Mouse (Mus musculus): ENCODE data around the gene Fhad1.

The Fhad1 gene

GRCm38 (mm10) chr4:141938535-141938934 lies 76.3 kb downstream of the Fhad1 start:
- DNase-seq (ENCODE audit: low read depth in 1 of 2, low spot score in 2 of 2) = no peak

GRCm38 (mm10) chr4:141932785-141933574 lies 81.9 kb downstream of the Fhad1 start:
- no peak for DNase-seq (ENCODE audit: low read depth in 1 of 2, low spot score in 2 of 2)

GRCm38 (mm10) chr4:141931526-141931925 lies 83.4 kb downstream of the Fhad1 start:
- no peak for DNase-seq (ENCODE audit: low read depth in 1 of 2, low spot score in 2 of 2)

- no peak for DNase-seq (ENCODE audit: low read depth in 1 of 2, low spot score in 2 of 2)
Observed at GRCm38 (mm10) chr4:141930001-141930400, 84.9 kb downstream of the Fhad1 start.

GRCm38 (mm10) chr4:141928881-141929281 lies 86.0 kb downstream of the Fhad1 start:
- no peak for DNase-seq (ENCODE audit: low read depth in 1 of 2, low spot score in 2 of 2)

GRCm38 (mm10) chr4:141925781-141926345 lies 89.0 kb downstream of the Fhad1 start:
- no peak for DNase-seq (ENCODE audit: low read depth in 1 of 2, low spot score in 2 of 2)

- no peak for DNase-seq (ENCODE audit: low read depth in 1 of 2, low spot score in 2 of 2)
Observed at GRCm38 (mm10) chr4:141923961-141924360, 90.9 kb downstream of the Fhad1 start.

- DNase-seq (ENCODE audit: low read depth in 1 of 2, low spot score in 2 of 2) = no peak
Observed at GRCm38 (mm10) chr4:141920391-141920790, 94.5 kb downstream of the Fhad1 start.

- no peak for DNase-seq (ENCODE audit: low read depth in 1 of 2, low spot score in 2 of 2)
Observed at GRCm38 (mm10) chr4:141917735-141918419, 97.0 kb downstream of the Fhad1 start.

GRCm38 (mm10) chr4:141914040-141914439 lies 100.8 kb downstream of the Fhad1 start:
- DNase-seq (ENCODE audit: low read depth in 1 of 2, low spot score in 2 of 2) = no peak

- DNase-seq (ENCODE audit: low read depth in 1 of 2, low spot score in 2 of 2) = no peak
Observed at GRCm38 (mm10) chr4:141913201-141913993, 101.5 kb downstream of the Fhad1 start.

GRCm38 (mm10) chr4:141904710-141905109 lies 110.2 kb downstream of the Fhad1 start:
- no peak for DNase-seq (ENCODE audit: low read depth in 1 of 2, low spot score in 2 of 2)

GRCm38 (mm10) chr4:141902479-141902858 lies 112.4 kb downstream of the Fhad1 start:
- no peak for DNase-seq (ENCODE audit: low read depth in 1 of 2, low spot score in 2 of 2)

- no peak for DNase-seq (ENCODE audit: low read depth in 1 of 2, low spot score in 2 of 2)
Observed at GRCm38 (mm10) chr4:141901711-141902478, 113.0 kb downstream of the Fhad1 start.

GRCm38 (mm10) chr4:141900421-141900820 lies 114.5 kb downstream of the Fhad1 start:
- DNase-seq (ENCODE audit: low read depth in 1 of 2, low spot score in 2 of 2) = no peak

- DNase-seq (ENCODE audit: low read depth in 1 of 2, low spot score in 2 of 2) = no peak
Observed at GRCm38 (mm10) chr4:141899936-141900335, 114.9 kb downstream of the Fhad1 start.

- DNase-seq (ENCODE audit: low read depth in 1 of 2, low spot score in 2 of 2) = no peak
Observed at GRCm38 (mm10) chr4:141898905-141899304, 116.0 kb downstream of the Fhad1 start.

GRCm38 (mm10) chr4:141897838-141898237 lies 117.0 kb downstream of the Fhad1 start:
- DNase-seq (ENCODE audit: low read depth in 1 of 2, low spot score in 2 of 2) = no peak

- DNase-seq (ENCODE audit: low read depth in 1 of 2, low spot score in 2 of 2) = no peak
Observed at GRCm38 (mm10) chr4:141897225-141897624, 117.7 kb downstream of the Fhad1 start.

- DNase-seq (ENCODE audit: low read depth in 1 of 2, low spot score in 2 of 2) = no peak
Observed at GRCm38 (mm10) chr4:141895772-141896171, 119.1 kb downstream of the Fhad1 start.
